Mouse (Mus musculus) heart, adult 8-10 months (tissue): Measurements from ENCODE around the gene Gm10300. TPM values are rescaled to one million over a fixed set of nuclear protein-coding genes. Genes with fewer than 3 reads are reported as not detected.
A peak's percentile ranks its signal among the peaks of the same experiment; 100 is the strongest.

Source experiments
- DNase-seq: peaks from one replicate; pipeline ENCODE4 v3.0.0; 2022; ENCODE audit warnings: low spot score
- total RNA-seq, 4 experiments: library from RNA; stranded (reverse); gene quantifications; 2 replicates each; pipeline ENCODE4 v1.2.4; 2022

The Gm10300 gene
- total RNA-seq, 4 experiments from 2014 or later: 0.12 to 0.29 (median 0.13) TPM; not detected in 1

DNA sequence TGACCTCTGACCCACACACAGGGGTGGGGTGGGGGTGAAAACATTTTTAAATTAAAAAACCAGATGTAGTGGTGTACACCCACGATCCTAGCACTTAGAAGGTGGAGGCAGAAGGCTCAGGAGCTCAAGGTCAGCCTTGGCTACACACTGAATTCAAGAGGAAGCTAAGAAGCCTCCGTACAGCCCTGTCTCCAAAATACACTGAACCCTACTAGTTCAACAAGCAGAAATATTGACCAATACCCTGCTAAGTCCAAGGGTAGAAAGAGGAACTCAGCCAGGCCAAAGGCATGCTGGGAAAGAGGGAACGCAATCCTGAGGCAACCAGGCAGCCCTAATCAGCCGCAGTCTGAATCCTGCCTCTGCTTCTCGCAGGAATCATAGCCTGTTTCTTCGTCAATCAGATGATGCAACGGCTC lies 3.8 kb downstream of the Gm10300 start:
- peak; percentile 54 for DNase-seq

DNA sequence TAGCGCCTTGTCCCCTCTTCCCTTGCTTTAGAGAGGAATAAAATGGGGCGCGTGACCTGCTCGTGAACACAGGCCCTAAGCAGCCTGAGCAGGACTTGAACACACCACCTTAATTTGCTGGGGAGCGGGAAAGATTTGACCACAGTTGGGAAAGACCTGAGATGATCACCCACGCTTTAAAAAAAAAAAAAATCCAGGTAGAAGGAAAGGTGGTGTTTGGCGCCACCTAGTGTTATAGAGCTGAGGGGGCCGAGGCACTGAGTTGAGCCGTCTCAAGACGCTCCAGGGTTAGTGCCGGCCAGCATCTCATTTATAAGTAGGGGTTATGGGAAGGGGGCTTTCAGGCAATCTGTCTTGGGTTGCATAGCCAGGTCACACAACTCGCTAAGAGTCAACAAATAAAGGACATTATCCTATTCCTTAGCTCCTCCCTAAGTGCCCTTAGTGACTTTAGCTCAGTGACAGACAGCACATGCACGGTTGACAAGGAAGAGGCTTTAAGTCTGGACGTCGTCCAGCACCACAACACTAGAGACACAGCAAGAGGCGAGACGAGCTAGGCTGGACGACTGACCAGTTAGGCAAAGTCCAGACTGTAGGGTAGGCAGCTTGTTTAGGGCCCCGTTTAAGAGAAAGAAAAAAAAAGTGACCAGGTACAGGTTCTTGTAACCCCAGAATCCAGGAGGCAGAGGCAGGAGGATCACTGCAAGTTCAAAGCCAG lies 5.2 kb downstream of the Gm10300 start:
- DNase-seq: peak; percentile 79

DNA sequence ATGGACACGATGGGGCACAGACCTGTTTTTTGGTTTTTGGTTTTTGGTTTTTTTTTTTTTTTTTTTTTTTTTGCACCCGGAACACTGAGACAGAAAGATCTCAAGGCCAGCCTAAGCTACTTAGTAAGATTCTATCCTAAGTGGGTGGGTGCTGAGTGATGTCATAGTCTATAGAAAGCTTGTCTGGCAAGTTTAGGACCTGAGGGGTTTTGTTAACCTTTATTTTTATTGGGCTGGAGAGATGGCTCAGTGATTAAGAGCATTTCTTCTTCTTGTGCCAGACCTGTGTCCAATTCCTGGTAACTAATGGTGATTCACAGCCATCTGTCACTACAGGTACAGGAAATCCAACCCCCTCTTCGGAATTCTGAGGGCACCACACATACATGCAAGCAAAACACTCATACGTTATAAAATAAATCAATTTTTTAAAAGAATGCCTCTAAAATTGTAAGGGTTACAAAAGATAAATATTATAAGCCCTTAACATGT lies 6.0 kb downstream of the Gm10300 start:
- DNase-seq: no peak

DNA sequence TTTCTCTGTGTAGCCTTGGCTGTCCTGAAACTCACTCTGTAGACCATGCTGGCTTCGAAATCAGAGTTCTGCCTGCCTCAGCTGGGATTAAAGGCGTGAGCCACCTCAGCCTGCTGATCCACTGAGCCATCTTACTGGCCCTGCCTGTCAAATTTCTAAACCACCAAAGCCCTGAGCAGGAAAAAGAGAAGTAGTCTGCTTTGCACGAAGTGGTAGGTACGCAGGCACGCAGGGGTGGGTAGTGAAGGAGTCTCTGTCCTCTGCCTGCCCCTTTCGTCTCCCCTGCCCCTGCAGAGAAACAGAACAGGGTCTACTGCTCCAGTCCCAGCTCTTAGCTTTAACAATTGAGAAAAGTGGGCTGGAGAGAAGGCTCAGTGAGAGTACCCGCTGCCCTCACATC lies 10.6 kb downstream of the Gm10300 start:
- DNase-seq: no peak

DNA sequence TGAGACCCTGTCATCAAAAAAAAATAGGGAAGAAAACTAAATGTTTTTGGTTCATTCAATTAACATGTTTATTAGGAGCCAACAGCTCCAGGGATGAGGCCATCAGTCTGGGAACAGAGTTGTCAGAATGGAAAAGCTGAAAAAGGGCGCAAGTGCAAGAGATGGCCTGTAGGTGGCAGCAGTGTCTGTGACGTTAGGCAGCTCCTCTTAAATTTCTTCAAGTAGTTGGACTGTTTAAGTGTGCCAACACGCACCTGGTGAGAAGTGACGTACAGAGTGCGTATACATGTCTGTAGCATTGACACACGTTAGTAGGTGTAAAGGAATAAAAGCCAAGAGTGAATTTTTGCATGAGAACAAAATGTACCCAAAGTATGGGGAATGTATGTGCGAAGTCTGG lies 14.4 kb downstream of the Gm10300 start:
- no peak for DNase-seq

DNA sequence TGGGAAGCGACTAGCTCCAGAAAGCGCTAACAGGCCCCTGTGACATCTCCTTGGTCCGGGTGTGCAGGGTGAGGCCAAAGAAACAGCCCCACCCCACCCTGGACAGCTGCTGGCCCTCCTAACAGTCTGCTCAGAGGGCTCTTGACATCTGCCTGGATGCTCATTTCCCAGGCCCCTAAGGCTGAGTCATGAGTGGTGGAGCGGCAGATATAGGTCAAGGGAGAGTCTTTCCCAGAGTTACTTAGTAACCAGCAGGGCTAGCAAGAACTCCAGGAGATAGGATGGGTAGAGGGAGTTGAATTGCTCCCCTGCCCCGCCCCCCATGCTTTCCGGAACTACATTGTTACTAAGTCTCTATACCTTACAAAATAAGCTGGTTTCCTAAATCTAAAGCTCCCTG lies 18.6 kb downstream of the Gm10300 start:
- DNase-seq: no peak

GRCm38 (mm10) chr4:132093928-132094327 lies 19.4 kb downstream of the Gm10300 start:
- DNase-seq: no peak

DNA sequence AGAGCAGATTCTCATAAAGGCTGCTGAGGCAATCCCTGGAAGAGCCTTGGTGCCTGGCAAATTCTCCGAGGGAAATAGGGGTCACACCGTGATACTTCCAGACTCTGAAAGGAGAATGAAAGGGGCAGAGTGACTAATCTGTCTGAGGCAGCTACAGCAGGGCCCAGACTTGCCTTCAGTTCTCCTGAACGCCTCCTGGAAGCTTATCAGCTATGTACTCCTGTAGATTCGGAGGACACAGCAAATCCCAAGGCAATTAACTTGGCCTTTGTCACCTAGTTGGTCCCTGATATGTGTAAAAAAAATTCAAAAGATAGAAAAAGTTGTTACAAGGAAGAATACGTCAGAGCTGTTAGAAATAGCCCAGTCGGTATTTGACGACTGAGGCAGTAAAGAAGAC lies 20.5 kb downstream of the Gm10300 start:
- no peak for DNase-seq

DNA sequence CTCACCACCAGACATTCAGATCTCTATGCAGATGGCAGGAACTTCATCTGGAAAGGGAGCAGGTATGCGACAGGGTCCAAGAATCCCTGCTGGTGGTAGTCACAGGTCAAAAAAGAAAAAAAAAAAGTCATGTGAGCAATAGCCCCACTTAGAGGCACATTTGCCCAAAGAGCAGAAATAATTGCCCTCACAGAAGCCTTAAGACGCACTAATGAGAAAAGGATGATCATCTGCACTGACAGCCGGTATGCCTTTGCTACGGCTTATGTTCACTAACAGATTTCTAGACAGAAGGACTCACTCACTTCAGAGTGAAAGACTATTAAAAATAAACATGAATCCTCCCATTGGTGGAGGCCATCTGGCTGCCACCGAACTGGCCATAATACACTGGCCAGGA lies 25.1 kb downstream of the Gm10300 start:
- DNase-seq: no peak

GRCm38 (mm10) chr4:132101152-132101551 lies 26.7 kb downstream of the Gm10300 start:
- no peak for DNase-seq

GRCm38 (mm10) chr4:132108221-132108620 lies 33.7 kb downstream of the Gm10300 start:
- peak; percentile 8 for DNase-seq

- no peak for DNase-seq
Measured at GRCm38 (mm10) chr4:132111227-132111626, 36.7 kb downstream of the Gm10300 start.

GRCm38 (mm10) chr4:132113411-132114095 lies 39.1 kb downstream of the Gm10300 start:
- DNase-seq: no peak

GRCm38 (mm10) chr4:132116315-132116714 lies 41.8 kb downstream of the Gm10300 start:
- DNase-seq: no peak

GRCm38 (mm10) chr4:132119566-132119965 lies 45.1 kb downstream of the Gm10300 start:
- DNase-seq: no peak

DNA sequence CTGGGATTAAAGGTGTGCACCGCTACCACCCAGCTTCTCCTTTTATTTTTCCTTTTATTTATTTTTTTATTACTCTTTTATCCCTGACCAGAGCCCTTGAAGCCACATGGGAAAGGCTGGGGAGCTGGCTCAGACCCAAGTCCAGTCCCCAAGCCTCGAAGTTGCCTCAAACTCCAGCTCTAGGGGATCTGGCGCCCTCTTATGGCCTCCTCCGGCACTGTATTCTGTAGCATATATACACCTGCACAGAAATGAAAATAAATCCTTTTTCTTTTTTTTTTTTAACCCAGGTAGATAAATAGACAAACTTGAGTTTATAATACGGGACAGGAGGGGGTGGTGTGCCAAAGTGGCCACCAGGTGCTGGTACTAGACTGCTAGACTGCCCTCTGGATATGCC lies 47.2 kb downstream of the Gm10300 start:
- DNase-seq: no peak

DNA sequence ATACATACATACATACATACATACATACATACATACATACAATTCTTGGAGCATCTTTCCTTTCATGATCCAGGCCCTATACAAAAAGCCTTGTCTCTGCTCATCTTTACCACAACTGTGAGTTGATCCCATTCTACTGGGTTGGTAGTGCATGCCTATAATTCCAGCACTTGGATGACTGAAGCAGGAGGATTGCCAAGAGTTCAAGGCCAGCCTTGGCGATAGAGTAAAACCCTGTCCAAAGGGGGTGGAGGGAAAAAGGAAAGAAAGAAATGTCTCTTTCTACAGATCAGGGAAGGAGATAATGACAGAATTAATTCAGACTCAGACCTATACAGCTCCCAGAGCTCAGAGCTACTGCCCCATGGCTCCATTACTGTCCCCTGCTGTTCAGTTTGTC lies 48.7 kb downstream of the Gm10300 start:
- no peak for DNase-seq

Other genes starting within 250 kb of the Gm10300 start
- gene Ptpru, start 236.4 kb upstream of the Gm10300 start, total RNA-seq: 1 to 10 TPM; 4.5 to 9.7 (median 5.7) TPM
- gene Mecr, start 231.2 kb upstream of the Gm10300 start, total RNA-seq: 10 to 100 TPM; 24.4 to 27.9 (median 25.5) TPM
- gene Srsf4, start 201.1 kb upstream of the Gm10300 start, total RNA-seq: 10 to 100 TPM; 28.6 to 34.4 (median 32.5) TPM
- gene Tmem200b, start 152.9 kb upstream of the Gm10300 start, total RNA-seq: 1 to 10 TPM; 4.3 to 6.5 (median 5.1) TPM
- gene Epb41, start 624 bp downstream of the Gm10300 start, total RNA-seq: 100 to 1,000 TPM; 117 to 139 (median 131) TPM
- under 1 TPM; 0.09 to 0.28 (median 0.21) TPM for gene Oprd1, start 69.8 kb downstream of the Gm10300 start, total RNA-seq
- gene Ythdf2, start 137.6 kb downstream of the Gm10300 start, total RNA-seq: 10 to 100 TPM; 23.8 to 27.1 (median 26.5) TPM
- 10 to 100 TPM in 1 of 4 experiments, 1 to 10 TPM in 3; 8.6 to 11.5 (median 9.1) TPM for gene Gmeb1, start 186.9 kb downstream of the Gm10300 start, total RNA-seq
- 10 to 100 TPM; 29.4 to 35.8 (median 33.0) TPM for gene Taf12, start 199.7 kb downstream of the Gm10300 start, total RNA-seq
- 1 to 10 TPM in 2 of 4 experiments, under 1 TPM in 1, not detected in 1; 0.59 to 2.6 (median 1.7) TPM for gene Rab42, start 228.7 kb downstream of the Gm10300 start, total RNA-seq